Mouse (Mus musculus) MEL (cell line): ENCODE measurements around the gene Mpp4.

Experiments
- CTCF ChIP-seq, 3 experiments: IDR thresholded peaks in 2 of 3; conservative IDR thresholded peaks in 1 of 3; 2 replicates each; pipeline ENCODE4 v1.5.1; 2011 to 2012; ENCODE audit warnings: low read length in 3 of 3, low read depth in 2 of 3, mild to moderate bottlenecking in 2 of 3, improper control_type of control experiment in 1 of 3, inconsistent platforms in 1 of 3, mixed read lengths in 1 of 3, moderate library complexity in 1 of 3; ENCODE audit not compliant: control insufficient read depth in 1 of 3, insufficient read depth in 1 of 3, poor library complexity in 1 of 3, severe bottlenecking in 1 of 3
- ETS1 ChIP-seq: IDR thresholded peaks from 2 replicates; pipeline ENCODE4 v1.6.1; 2012; ENCODE audit warnings: low read depth, mild to moderate bottlenecking, inconsistent platforms, low read length, improper control_type of control experiment, moderate library complexity
- GATA1 ChIP-seq: IDR thresholded peaks from 2 replicates; pipeline ENCODE4 v1.6.1; 2011; ENCODE audit warnings: low read depth, low read length, improper control_type of control experiment
- KAT2A ChIP-seq: conservative IDR thresholded peaks from 2 replicates; pipeline ENCODE4 v1.6.1; 2012; ENCODE audit warnings: low read depth, low read length, improper control_type of control experiment, inconsistent platforms
- MAX ChIP-seq: IDR thresholded peaks from 2 replicates; pipeline ENCODE4 v1.6.1; 2011; ENCODE audit warnings: low read length, improper control_type of control experiment
- MYC ChIP-seq: IDR thresholded peaks from 2 replicates; pipeline ENCODE4 v1.6.1; 2011; ENCODE audit warnings: low read depth, mild to moderate bottlenecking, low read length, improper control_type of control experiment, moderate library complexity
- POLR2A ChIP-seq, 2 experiments: IDR thresholded peaks; 2 replicates each; pipeline ENCODE4 v1.6.1; 2011 to 2012; ENCODE audit warnings: low read length in 2 of 2, mild to moderate bottlenecking in 2 of 2, control low read depth in 1 of 2, improper control_type of control experiment in 1 of 2, low read depth in 1 of 2, moderate library complexity in 1 of 2; ENCODE audit not compliant: control insufficient read depth in 1 of 2, insufficient read depth in 1 of 2, poor library complexity in 1 of 2
- POLR2AphosphoS2 ChIP-seq: IDR thresholded peaks from 2 replicates; pipeline ENCODE4 v1.6.1; 2011; ENCODE audit warnings: low read length, improper control_type of control experiment
- SIN3A ChIP-seq: IDR thresholded peaks from 2 replicates; pipeline ENCODE4 v1.6.1; 2012; ENCODE audit warnings: low read length, improper control_type of control experiment, inconsistent platforms
- TCF12 ChIP-seq: IDR thresholded peaks from 2 replicates; pipeline ENCODE4 v1.6.1; 2014; ENCODE audit warnings: low read depth, mild to moderate bottlenecking, inconsistent platforms, low read length, improper control_type of control experiment, moderate library complexity

DNA sequence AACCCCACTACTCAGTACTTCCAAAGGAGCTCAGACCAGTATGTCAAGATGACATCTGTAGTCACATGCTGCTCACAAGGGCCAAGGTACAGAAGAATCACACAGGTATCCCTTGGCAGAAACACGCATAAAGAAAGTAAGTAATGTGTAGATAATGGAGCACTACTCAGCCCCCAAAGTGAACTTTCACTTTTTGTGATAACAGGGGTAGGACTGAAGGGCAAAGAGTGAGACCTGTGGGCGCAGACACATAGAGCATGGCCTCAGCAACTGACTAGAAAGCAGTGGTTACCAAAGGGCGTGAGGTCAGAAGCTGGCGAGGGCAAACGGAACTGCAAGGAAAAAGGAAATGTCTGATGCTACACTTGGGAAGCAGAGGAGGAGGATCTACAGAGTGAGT lies 37.8 kb upstream of the Mpp4 start:
- TF ChIP-seq SIN3A (no peak), POLR2A (IDR thresholded peaks at IDR 0.05; ENCODE audit: control insufficient read depth in 1 of 2, insufficient read depth in 1 of 2, low read depth in 1 of 2, low read length in 2 of 2, poor library complexity in 1 of 2) (no peak), GATA1 (no peak), TCF12 (no peak), MYC (no peak), POLR2AphosphoS2 (no peak), CTCF (IDR thresholded peaks at IDR 0.05 in 2 of 3, conservative IDR thresholded peaks at IDR 0.05 in 1 of 3; ENCODE audit: control insufficient read depth in 1 of 3, insufficient read depth in 1 of 3, low read depth in 2 of 3, low read length in 3 of 3, poor library complexity in 1 of 3, severe bottlenecking in 1 of 3) (no peak), MAX (no peak), ETS1 (no peak), KAT2A (no peak)
